Mouse (Mus musculus) heart, embryonic 15.5 days (tissue): ENCODE results near the gene Ssbp1. TPM values are rescaled to one million over a fixed set of nuclear protein-coding genes. Genes with fewer than 3 reads are reported as not detected.

Source experiments
- ATAC-seq: fragments of 200-750 bp; cut with Nextera tagmentation; replicated peaks from 2 replicates; pipeline ENCODE4 v1.8.0; 2017; ENCODE audit warnings: low read depth, moderate TSS enrichment; ENCODE audit not compliant: insufficient number of reproducible peaks, insufficient read depth, low FRiP score
- H3K27ac ChIP-seq: fragments of 300-500 bp; sonication (generic); 2 replicates; pipeline ENCODE4 v1.5.1; 2015; ENCODE audit warnings: mild to moderate bottlenecking, inconsistent platforms
- H3K27me3 ChIP-seq: fragments of 300-500 bp; sonication (generic); 2 replicates; pipeline ENCODE4 v1.6.1; 2015; ENCODE audit warnings: inconsistent platforms
- H3K36me3 ChIP-seq: fragments of 300-500 bp; sonication (generic); 2 replicates; pipeline ENCODE4 v1.6.1; 2015; ENCODE audit warnings: mild to moderate bottlenecking, inconsistent platforms
- H3K4me1 ChIP-seq: fragments of 300-500 bp; sonication (generic); replicated peaks from 2 replicates; pipeline ENCODE4 v1.6.1; 2015; ENCODE audit warnings: inconsistent platforms
- H3K4me2 ChIP-seq: fragments of 300-500 bp; sonication (generic); 2 replicates; pipeline ENCODE4 v1.6.1; 2015; ENCODE audit warnings: inconsistent platforms, mild to moderate bottlenecking, moderate library complexity
- H3K4me3 ChIP-seq: fragments of 300-500 bp; sonication (generic); 2 replicates; pipeline ENCODE4 v1.5.1; 2015; ENCODE audit warnings: mild to moderate bottlenecking, inconsistent platforms
- H3K9ac ChIP-seq: fragments of 300-500 bp; sonication (generic); 2 replicates; pipeline ENCODE4 v1.6.1; 2015; ENCODE audit warnings: mild to moderate bottlenecking, inconsistent platforms
- H3K9me3 ChIP-seq: fragments of 300-500 bp; sonication (generic); replicated peaks from 2 replicates; pipeline ENCODE4 v1.6.1; 2016; ENCODE audit warnings: inconsistent platforms
- WGBS: fragments of 180-500 bp; shearing (Covaris S2); methylation state at CpG from one replicate; pipeline ENCODE4 v1.1.7; 2015; ENCODE audit warnings: mixed read lengths; 5-methylcytosine and 5-hydroxymethylcytosine counted together
- polyA plus RNA-seq: library from polyadenylated mRNA; unstranded; fragments of >200 nt; fragmentation: Nextera tagmentation; extraction: Ambion mirVana; gene quantifications from 2 replicates; pipeline ENCODE4 v1.2.1, GENCODE M21; 2015

The Ssbp1 gene
- polyA plus RNA-seq, 1 experiment from 2014 or later = 98.9 TPM

- Histone ChIP-seq H3K9ac (no peak overlapping the region), H3K4me3 (no peak overlapping the region), H3K4me1 (no peaks in the 10 kb centered on the region), H3K36me3 (no peaks in the 10 kb centered on the region), H3K9me3 (no peaks in the 10 kb centered on the region), H3K4me2 (no peak overlapping the region), H3K27ac (no peak overlapping the region), H3K27me3 (no peaks in the 10 kb centered on the region; the same call in 1 of the 2 replicates)
- no peak for ATAC-seq
- WGBS = 42% methylated on average over 6 of the region's 6 CpGs
Measured at GRCm38 (mm10) chr6:40465710-40466109, 5.4 kb upstream of the Ssbp1 start.

DNA sequence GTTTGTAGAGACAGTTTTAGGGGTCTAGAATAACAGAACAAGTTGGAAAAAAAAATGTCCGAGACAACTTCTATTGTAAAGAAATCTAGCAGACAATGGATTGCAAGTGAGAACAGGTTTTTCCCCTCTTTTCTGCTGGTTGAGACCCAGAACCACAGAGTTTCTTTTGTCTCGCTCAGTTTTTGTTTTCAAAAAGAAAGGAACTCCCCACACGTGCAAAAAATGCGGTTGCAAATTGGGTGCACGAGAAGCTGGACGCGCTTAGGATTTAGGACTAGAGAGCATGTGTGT lies 513 bp downstream of the Ssbp1 start:
- peaks cover 6% of the 10 kb centered on the region for H3K4me1 ChIP-seq
- ATAC-seq = no peak
- H3K4me3 ChIP-seq = peak overlapping the region; percentile 64
- H3K9me3 ChIP-seq = no peaks in the 10 kb centered on the region
- peak overlapping the region; percentile 84 for H3K4me2 ChIP-seq
- H3K27me3 ChIP-seq = no peaks in the 10 kb centered on the region
- H3K27ac ChIP-seq = peak overlapping the region; percentile 89
- under 1% methylated on average over 7 of the region's 7 CpGs for WGBS
- peaks cover 32% of the 10 kb centered on the region for H3K36me3 ChIP-seq
- H3K9ac ChIP-seq = peak overlapping the region; percentile 78

- Histone ChIP-seq H3K27ac (no peak overlapping the region), H3K36me3 (peaks cover 51% of the 10 kb centered on the region), H3K4me3 (no peak overlapping the region), H3K9me3 (no peaks in the 10 kb centered on the region), H3K4me2 (no peak overlapping the region), H3K4me1 (peaks cover 6% of the 10 kb centered on the region), H3K27me3 (no peaks in the 10 kb centered on the region), H3K9ac (no peak overlapping the region)
- ATAC-seq = no peak
- 84% methylated on average over 4 of the region's 4 CpGs for WGBS
Measured at GRCm38 (mm10) chr6:40476132-40476531, 5.0 kb downstream of the Ssbp1 start.

- WGBS = 84% methylated on average over 1 of the region's 1 CpGs
- Histone ChIP-seq H3K4me3 (no peak overlapping the region), H3K27me3 (no peaks in the 10 kb centered on the region), H3K4me1 (no peaks in the 10 kb centered on the region), H3K4me2 (no peak overlapping the region), H3K36me3 (peaks cover 66% of the 10 kb centered on the region), H3K27ac (no peak overlapping the region), H3K9me3 (no peaks in the 10 kb centered on the region), H3K9ac (no peak overlapping the region)
- ATAC-seq = no peak
Measured at GRCm38 (mm10) chr6:40479705-40480104, 8.6 kb downstream of the Ssbp1 start.

- 92% methylated on average over 5 of the region's 5 CpGs for WGBS
- peaks cover 49% of the 10 kb centered on the region for H3K36me3 ChIP-seq
- no peak overlapping the region for H3K4me2 ChIP-seq
Measured at GRCm38 (mm10) chr6:40482318-40482717, 11.2 kb downstream of the Ssbp1 start.

GRCm38 (mm10) chr6:40490933-40491332 lies 19.8 kb downstream of the Ssbp1 start, which contains the start of gene Tas2r137:
Tas2r137 (plus strand) TSS chr6:40491233.
- Histone ChIP-seq H3K9ac (no peak within 1 kb of the TSS), H3K9me3 (no peaks in the 10 kb centered on the region), H3K4me3 (no peak within 1 kb of the TSS), H3K4me1 (no peaks in the 10 kb centered on the region), H3K27ac (no peak within 1 kb of the TSS), H3K36me3 (no peaks in the 10 kb centered on the region), H3K27me3 (no peaks in the 10 kb centered on the region), H3K4me2 (no peak within 1 kb of the TSS)
- no peak for ATAC-seq

More at GRCm38 (mm10) chr6:40482318-40482717, 11.2 kb downstream of the Ssbp1 start:
- H3K4me3 ChIP-seq = no peak overlapping the region
- H3K27ac ChIP-seq = no peak overlapping the region
- H3K27me3 ChIP-seq = no peaks in the 10 kb centered on the region
- no peaks in the 10 kb centered on the region for H3K9me3 ChIP-seq
- no peak overlapping the region for H3K9ac ChIP-seq
- ATAC-seq = no peak
- H3K4me1 ChIP-seq = no peaks in the 10 kb centered on the region

GRCm38 (mm10) chr6:40493229-40493628 lies 22.1 kb downstream of the Ssbp1 start, which contains the start of gene Tas2r108:
Tas2r108 (plus strand) TSS chr6:40493529.
- no peak for ATAC-seq
- Histone ChIP-seq H3K36me3 (no peaks in the 10 kb centered on the region), H3K4me3 (no peak within 1 kb of the TSS), H3K9me3 (no peaks in the 10 kb centered on the region), H3K9ac (no peak within 1 kb of the TSS), H3K4me1 (no peaks in the 10 kb centered on the region), H3K4me2 (no peak within 1 kb of the TSS), H3K27me3 (no peaks in the 10 kb centered on the region), H3K27ac (no peak within 1 kb of the TSS)
- 89% methylated on average over 3 of the region's 3 CpGs for WGBS

- Histone ChIP-seq H3K27ac (no peak within 1 kb of the TSS), H3K9me3 (no peaks in the 10 kb centered on the region), H3K4me1 (no peaks in the 10 kb centered on the region), H3K27me3 (no peaks in the 10 kb centered on the region), H3K9ac (no peak within 1 kb of the TSS), H3K36me3 (no peaks in the 10 kb centered on the region), H3K4me2 (no peak within 1 kb of the TSS), H3K4me3 (no peak within 1 kb of the TSS)
- 73% methylated on average over 1 of the region's 1 CpGs for WGBS
- ATAC-seq = no peak
Measured at GRCm38 (mm10) chr6:40519408-40519807, 48.3 kb downstream of the Ssbp1 start, which contains the start of gene Prss37. Prss37 (minus strand) TSS chr6:40519508.

Other genes starting within 250 kb of the Ssbp1 start
- 38.5 and 39.9 TPM in 2 replicates for gene Agk, start 146.2 kb upstream of the Ssbp1 start, polyA plus RNA-seq
- gene E330009J07Rik, start 35.2 kb upstream of the Ssbp1 start, polyA plus RNA-seq = 2.5 and 5.9 TPM in 2 replicates
- not detected in 2 replicates for gene Wee2, start 32.3 kb upstream of the Ssbp1 start, polyA plus RNA-seq
- not detected in 2 replicates for gene Tas2r137, start 19.9 kb downstream of the Ssbp1 start, polyA plus RNA-seq
- gene Tas2r108, start 22.2 kb downstream of the Ssbp1 start, polyA plus RNA-seq = not detected in 2 replicates
- gene Prss37, start 48.2 kb downstream of the Ssbp1 start, polyA plus RNA-seq = not detected in 2 replicates
- gene Olfr461, start 83.7 kb downstream of the Ssbp1 start, polyA plus RNA-seq = 0.10 TPM in 1 of 2 replicates, not detected in the other
- not detected in 2 replicates for gene Olfr460, start 98.1 kb downstream of the Ssbp1 start, polyA plus RNA-seq
- gene Clec5a, start 114.5 kb downstream of the Ssbp1 start, polyA plus RNA-seq = 0.47 and 0.90 TPM in 2 replicates
- not detected in 2 replicates for gene Tas2r138, start 142.0 kb downstream of the Ssbp1 start, polyA plus RNA-seq
- 0.03 TPM in 1 of 2 replicates, not detected in the other for gene Mgam, start 157.5 kb downstream of the Ssbp1 start, polyA plus RNA-seq